Mouse (Mus musculus) spleen, postnatal 4 days (tissue): Measurements from ENCODE around the gene Hoxc13.

Experiments
- DNase-seq, 2 experiments: peaks; one replicate each; pipeline ENCODE4 v3.0.0; 2022; ENCODE audit warnings: low spot score in 2 of 2

Gene Hoxc13

DNA sequence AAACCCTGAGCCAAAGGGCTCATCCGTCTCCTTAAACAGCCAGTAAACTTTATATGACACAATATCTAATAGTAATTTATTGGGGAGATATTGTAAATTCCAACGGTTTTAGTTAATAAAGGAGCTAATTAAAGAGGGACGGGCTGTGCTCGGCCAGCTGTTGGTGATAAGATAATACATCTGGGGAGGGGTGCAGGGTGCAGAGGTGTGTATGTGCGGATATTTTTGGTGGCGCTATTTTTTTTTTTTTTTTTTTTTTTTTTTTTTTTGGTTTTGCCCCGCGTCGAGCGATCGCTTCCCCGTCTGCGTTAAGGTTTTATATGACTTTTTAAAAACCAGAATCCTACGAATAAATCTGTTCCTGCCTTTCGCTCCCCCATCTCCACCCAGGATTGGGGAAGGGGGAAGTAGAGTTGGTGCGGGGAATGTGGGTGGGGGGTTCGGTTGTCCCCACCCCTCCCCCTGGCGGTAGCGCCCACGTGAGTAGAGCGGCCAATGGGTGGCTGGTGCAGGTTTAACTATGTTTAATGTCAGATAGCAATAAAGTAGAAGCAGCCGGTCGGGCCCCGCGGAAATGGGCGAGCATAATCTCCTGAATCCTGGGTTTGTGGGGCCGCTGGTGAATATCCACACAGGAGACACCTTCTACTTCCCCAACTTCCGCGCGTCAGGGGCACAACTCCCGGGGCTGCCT lies 15.5 kb downstream of the Hoxc13 start, which contains the start of gene Hoxc12:
Hoxc12 (plus strand) TSS at position 479 of the 694 bp plus-strand sequence.
- no peak for DNase-seq

DNA sequence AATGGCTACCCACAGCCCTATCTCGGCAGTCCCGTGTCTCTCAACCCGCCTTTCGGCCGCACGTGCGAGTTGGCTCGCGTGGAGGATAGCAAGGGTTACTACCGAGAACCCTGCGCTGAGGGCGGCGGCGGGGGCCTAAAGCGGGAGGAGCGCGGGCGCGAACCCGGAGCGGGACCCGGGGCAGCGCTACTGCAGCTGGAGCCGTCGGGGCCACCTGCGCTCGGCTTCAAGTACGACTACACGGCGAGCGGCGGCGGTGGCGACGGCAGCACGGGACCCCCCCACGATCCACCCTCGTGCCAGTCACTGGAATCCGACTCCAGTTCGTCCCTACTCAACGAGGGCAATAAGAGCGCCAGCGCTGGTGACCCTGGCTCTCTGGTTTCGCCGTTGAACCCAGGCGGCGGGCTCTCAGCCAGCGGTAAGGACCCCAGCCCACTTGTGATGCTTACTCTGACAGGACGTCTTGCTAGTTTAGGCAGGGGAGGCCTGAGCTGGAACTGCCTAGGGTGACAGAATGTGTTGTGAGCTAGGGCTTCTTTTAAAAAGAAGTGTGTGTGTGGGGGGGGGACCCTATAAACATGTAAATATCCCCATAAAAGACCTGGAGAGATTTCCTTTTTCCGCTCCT lies 16.2 kb downstream of the Hoxc13 start:
- DNase-seq: no peak

DNA sequence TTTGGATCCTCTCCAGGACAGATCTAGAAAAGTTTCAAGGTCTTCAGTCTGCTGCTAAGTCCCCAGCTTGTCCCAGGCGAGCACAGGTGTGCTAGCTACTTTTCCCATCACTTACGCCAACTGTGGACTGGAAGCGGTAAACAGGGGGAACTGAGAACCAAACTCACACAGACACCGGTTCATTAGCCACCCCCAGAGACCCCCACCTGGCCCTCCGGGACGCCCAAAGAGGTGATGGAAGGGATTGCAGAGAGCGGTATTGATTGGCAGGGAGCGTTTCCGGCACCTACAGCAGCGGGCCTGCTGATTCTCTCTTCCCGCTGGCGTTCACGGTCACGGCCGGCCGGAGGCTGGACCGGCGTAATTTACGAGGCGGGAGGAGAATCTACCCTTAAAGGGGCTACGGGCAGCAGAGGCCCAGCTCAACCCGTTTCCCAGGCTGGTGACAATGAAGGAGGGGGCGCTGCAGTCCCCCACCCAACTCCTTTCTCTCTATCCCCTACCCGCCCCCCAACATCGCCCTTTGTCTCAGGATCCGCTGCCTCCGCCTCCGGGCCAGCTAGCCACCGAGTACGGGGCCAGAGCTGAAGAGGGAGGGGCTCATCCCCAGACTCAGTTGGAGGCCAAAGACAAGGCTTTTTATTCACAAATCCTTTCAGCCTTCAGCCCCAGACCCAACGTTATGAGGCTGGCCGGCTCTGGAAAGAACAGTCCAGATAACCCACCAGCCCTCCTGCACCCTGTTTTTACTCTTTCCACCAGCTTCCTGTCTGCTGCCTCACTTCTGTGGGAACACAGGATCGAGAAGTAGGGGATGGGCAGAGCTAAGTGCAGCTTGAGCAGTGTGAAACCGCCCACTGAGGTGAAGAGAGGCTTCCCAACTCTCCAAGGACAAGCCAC lies 18.6 kb downstream of the Hoxc13 start:
- DNase-seq: no peak

DNA sequence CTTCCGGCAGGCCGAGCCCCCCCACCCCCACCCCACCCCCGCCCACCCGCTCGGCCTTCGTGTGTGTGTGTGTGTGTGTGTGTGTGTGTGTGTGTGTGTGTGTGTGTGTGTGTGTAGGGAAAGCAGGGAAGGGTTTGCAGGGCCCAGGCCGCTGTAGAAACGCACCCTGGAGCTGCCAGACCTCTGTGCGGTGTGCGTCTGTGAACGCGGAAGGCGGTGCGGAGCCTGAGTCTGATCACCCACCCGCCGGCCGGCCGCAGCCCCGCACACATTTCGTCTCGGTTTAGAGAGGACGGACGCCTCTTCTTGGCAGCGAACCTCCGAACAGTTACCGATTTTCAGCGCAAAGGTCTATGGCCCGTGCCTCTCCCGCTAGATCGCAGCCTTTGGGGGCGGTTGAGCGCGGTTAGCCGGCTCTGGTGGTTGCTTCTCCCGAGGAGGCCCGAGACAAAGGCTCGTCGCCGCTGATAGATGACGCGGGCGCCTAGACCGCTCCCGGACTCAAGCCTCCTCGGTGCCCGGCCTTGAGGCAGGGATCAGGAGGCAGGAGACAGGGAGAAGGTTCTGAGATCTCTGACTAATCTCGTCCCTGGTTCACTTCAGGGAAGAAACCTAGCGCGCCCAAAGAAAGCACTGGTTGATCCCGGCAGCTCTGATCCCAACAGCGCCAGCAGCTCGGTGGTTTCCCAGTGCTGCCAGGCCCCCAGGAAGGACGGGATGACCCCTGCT lies 22.0 kb downstream of the Hoxc13 start:
- DNase-seq: no peak

DNA sequence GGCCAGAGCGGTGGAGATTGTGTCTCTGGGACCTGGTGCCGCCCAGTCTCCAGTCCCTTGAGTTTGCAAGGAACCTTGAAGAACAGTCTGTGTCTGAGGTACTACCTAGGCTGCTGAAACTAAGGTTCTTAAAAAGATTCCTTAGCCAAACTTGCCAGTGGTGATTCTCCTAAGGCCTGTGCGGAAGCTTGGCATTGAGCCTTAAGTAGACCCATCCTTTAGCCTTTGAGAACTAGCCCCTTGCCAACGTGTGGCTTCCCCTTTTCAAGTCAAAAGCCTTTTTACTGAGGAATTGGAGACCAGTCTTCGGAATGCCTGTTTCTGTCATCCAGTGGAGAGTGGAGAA lies 22.5 kb downstream of the Hoxc13 start:
- no peak for DNase-seq

DNA sequence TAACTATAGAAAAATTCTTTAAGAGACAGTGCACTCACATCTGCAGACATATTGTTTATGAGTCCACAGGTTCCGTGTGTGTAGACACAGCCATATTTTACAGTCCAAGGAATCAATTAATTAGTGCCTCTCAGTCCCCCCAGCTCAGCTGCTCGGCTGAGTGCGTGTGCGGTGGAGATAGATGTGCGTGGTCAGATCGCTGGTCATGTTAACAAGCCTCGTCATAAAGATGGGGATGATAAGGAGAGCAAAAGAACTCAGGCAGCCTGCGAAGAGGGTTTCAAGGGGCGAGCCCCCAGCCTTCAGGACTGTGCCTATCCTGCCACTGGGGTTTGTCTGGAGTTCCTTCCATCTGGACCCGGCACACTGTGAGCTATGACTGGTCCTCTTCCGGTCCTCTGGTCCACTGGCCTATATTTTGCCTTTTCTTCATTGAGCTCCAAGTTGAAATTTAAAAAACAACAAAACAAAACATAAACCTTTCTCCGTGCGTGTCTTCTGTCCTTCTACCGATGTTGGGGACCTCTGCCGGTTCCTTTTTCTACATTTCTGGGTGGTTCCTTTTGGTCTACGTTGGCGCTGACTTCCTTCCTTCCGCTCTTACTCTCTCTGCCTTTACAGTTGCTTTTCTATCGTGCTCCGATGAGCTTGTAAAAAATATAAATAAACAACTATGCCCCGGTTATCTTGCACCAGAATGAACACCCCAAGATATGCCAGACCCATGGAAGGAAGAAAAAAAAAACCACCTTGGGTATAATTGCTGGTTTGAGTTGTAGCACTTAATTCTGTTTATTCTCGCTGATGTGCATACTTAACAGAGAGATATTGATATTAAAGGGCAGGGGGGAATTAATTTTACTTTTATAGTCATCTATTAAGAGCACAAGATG lies 24.5 kb downstream of the Hoxc13 start:
- DNase-seq: no peak

DNA sequence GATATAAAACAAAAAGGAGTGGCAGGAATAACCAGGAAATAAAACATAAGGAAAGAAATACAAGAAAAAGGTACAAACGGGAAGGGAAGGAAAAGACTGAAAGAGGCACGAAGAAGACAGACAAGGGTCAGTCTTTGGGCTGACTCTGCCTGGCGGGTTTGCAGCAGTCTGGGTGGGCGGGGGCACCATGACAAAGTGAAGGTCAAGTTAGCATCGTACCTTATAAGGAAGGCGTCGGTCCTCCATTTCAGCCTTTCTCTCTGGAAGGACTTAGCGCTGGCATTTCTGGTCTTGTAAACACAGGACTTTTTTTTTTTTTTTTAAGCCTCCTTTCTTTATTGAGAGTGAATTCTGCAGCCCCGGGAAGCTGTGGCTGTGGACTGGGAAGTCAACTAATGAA lies 26.4 kb downstream of the Hoxc13 start:
- no peak for DNase-seq

DNA sequence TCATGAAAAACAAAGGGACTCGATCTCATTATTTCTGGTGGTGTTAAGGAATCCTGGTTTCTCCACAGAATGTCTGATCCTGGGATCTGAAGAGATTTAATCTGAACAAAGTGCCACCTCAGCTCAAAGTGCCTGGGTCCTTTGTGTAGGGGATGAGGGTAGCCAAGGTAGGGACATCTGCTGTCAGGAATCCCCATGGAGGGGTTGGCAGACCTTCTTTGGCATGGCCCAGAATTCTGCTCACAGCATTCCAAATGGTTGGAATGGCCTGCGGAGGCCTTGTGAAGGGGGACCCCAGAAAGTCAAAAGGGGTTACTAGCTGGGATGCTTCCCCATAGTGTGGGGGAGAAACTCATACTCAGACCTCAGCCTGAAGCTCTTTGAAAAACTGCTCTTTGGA lies 27.9 kb downstream of the Hoxc13 start:
- DNase-seq: no peak

DNA sequence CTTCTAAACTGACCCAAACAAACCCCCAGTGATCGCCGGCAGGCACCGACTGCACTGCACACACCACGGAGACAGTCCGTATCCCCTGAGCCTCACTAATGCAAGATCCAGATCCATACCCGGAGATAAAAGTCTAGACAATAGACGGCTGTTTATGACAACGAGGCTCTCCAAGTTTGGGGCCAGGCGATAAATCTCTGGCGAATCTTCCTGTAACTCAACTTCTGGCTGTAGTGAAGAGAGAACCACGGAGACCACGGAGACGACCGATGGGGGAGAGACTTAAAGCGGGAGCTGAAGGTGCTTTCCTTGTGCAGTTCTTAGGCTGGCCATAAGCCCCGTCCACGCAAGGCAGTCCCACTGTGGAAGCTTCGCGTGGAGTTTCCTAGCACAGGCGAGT lies 28.8 kb downstream of the Hoxc13 start:
- no peak for DNase-seq

DNA sequence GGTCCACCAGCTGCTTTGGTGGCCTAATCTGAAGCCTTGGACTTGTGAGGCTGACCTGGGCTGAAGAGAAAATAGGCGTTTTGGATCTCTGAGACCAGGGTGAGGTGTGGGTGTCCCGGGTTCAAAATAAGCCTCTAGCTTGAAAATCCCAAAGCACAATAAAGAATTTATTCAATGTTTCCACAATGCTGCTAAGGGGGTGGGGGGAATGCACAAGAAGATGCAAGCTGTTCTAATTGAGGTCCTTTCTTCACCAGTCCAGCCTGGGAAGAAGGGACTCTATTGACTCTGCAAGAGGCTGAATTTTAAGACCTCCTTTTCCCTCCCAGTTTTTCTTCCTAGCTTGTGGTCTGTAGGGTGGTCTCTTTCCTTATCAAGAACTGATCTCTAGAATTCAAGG lies 30.0 kb downstream of the Hoxc13 start:
- no peak for DNase-seq

DNA sequence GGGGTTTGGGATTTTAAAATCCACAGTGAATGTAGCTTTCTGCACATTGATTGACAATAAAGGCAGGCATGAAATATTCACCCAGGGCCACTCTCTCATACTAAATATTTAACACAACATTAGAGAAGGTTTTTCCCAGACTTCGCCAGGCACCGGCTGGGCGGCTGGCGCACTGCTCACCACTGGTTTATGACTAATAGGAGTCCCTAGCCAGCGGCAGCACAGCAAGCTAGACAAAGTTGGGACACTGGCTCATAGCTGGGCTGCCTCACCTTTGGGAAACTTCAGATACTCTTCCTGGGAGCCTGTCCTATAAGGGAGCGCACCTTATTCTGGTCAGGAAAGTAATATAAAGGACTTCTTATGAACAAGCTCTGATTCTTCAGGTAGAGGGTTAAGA lies 32.7 kb downstream of the Hoxc13 start:
- no peak for DNase-seq

DNA sequence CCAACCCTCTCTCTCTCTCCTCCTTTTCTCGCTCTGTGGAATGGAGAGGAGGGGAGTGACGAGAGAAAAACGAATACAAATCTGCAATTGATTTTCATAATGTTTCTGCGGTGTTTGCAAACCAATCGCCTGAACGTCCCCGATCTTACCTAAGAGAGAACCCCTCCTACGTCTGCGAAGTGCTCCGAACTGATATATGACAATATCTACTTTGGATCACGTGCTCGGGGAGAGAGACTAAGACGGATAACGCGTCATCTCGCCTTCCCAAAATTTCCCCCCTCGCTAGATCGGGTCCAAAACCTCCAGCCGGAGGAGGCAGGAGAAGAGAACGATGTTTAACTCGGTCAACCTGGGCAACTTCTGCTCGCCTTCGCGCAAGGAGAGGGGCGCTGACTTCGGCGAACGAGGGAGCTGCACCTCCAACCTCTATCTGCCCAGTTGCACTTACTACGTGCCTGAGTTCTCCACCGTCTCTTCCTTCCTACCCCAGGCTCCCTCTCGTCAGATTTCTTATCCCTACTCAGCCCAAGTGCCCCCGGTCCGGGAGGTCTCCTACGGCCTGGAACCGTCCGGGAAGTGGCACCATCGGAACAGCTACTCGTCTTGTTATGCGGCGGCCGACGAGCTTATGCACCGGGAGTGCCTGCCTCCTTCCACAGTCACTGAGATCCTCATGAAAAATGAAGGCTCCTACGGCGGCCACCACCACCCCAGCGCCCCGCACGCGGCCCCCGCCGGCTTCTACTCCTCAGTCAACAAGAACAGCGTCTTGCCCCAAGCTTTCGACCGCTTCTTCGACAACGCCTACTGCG lies 33.5 kb downstream of the Hoxc13 start, which contains the start of gene Hoxc11:
Hoxc11 (plus strand) TSS at position 236 of the 815 bp plus-strand sequence.
- DNase-seq: no peak

DNA sequence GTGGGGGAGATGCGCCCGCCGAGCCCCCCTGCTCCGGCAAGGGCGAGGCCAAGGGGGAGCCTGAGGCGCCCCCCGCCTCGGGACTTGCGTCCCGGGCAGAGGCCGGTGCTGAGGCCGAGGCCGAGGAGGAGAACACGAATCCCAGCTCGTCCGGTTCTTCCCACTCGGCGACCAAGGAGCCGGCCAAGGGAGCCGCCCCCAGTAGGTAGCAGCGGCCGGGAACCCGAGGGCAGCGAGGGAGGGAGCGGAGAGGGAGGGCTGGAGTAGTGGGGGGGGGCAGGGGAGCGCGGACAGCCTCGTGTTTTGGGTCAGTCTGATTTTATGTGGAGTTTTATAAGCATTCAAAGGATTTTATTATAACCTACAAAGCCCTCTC lies 34.1 kb downstream of the Hoxc13 start:
- DNase-seq: no peak

DNA sequence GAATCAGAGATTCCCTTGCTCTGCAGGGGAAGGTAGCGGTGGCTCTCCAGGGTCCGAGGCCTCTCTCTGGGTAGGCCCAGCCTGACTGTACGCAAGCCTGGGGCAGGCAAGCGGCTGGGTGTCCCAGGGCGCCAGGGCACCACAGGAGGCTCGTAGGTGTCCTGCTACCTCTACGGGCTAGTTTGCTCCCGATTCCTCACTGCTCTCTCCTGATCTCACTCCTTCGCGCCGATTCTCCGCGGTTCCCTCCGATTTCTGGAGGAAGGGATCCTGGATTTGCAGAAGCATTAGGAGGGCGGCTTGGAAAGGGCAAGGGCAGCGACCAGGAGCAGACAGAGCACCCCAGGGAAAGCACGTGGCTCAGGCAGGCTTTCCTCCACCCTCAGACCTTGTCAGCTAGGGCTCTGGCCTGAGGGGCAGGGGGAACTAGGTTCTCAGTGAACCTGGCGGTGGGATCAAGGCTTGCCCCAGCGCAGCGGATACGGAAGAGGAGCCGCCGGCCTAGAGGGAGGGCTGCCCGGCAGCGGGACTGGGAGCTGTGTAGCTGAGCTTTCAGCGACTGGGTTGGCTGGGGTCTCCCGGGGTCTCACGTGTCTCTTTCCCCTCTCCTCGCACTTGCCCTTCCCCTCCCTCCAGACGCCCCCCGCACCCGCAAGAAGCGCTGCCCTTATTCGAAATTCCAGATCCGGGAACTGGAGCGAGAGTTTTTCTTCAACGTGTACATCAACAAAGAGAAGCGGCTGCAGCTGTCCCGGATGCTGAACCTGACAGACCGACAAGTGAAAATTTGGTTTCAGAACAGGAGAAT lies 35.1 kb downstream of the Hoxc13 start:
- no peak for DNase-seq

DNA sequence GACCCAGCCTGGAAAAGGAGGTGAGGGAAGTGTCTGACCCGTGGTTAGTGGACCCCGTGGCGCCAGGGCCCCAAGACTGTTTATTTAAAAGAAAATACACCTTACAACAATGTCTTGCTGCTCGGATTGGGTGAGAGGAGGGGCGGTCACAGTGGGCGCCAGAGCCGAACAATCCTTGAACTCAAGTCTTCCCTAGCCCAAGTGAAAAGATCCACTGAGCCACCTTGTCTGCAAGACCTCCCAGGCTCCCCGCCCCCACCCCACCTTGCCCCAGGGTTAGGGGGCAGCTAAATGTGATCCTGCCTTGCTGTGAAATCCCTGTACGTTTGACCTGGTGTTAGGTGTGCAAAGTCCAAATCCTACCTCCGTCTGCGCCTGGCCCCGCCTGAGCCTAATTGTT lies 36.0 kb downstream of the Hoxc13 start:
- no peak for DNase-seq

DNA sequence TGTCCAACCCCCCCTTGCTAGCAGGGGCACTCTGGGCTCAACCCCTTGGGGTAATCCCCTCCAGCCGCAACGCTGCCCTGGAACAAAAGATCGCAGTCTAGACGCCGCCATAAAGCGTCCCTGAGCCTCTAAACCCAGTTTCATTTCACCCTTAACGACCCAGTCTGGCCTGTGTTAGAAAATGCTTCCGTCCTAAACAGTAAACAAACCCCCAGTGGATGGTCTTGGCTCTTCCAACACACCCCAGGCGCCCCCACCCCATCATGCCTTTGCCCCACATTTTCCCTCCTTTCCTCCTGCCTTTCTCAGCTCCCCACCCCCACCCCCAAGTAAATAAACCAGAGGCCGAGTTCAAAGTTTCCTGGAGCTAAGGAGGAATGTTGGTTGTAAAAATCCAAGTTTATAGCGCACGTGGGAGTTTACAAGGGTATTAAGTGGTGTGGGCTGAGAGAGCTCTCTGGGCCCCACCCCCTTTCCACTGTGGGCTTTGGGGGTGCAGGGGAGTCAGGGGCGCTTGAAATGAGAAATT lies 38.8 kb downstream of the Hoxc13 start:
- no peak for DNase-seq

DNA sequence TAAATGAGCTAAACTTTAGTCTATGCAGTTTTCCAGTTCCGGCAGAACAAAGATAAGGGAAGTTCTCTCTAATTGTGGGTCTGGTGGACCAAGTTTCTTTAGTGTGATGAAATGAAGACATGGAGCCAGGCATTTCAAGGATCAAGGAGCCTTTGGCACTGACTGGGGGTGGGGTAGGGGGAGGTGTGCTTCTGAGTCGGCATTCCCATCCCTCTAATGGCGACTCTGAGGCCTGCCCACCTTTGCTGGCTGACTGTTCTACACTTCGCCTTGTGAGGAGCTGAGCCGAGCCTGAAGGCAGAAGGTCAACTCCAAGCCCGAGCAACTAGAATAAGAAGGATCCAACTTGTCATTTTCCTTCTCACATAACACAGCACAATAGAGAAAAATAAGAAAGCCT lies 40.8 kb downstream of the Hoxc13 start:
- DNase-seq: no peak

DNA sequence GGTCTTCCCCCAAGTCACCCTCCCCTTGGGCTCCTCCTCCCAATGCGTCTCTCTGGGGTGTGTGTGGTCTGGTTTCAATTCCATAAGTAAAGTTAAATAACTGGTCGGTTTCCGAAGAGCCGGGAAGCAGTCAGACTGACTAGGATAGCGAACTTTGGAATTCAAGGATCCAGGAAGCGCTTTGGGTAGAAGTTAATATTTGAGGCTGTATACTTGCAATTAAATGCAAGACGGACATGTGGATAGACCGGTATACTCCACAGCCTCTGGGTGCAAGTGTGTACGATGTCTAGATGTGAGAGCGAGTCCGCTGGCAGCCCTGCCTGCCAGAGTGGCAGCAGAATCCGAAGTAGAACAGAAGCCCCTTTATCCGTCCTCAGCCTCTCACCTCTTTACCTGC lies 41.6 kb downstream of the Hoxc13 start:
- DNase-seq: no peak

DNA sequence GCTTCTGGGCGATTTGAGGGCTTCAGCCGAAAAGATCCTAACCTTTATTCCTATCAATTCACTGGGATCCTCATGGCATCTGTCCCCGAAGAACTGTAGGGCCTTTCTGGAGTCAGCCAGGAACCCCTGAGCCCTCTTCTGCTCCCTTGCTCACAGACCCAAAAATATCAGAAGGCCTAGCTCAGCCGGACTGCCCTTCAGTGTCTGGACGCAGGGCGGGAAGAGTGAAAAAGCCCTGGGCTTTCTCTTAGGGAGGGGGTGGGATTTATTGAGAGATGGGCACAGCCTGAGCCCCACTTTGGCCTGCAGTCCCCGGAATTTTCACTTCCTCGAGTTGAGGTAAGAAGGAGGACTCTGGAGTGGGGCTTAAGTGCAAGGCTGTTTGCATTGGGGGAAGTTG lies 42.4 kb downstream of the Hoxc13 start:
- no peak for DNase-seq
